Mouse (Mus musculus) neural tube, embryonic 13.5 days (tissue): ENCODE measurements at regions not wholly inside any gene's neighbourhood (a gene's known extent, or its start where the extent isn't known, plus 50 kb on each side); places are given as distances from the start of the nearest gene placed in this dataset.

Source experiments
- ATAC-seq: fragments of 200-750 bp; cut with Nextera tagmentation; 2 replicates; pipeline ENCODE4 v1.8.0; 2017; ENCODE audit warnings: low read depth, mild to moderate bottlenecking, moderate TSS enrichment, moderate library complexity
- H3K27ac ChIP-seq: fragments of 300-500 bp; sonication (generic); replicated peaks from 2 replicates; pipeline ENCODE4 v1.5.1; 2015; ENCODE audit warnings: moderate library complexity, mild to moderate bottlenecking, inconsistent platforms
- H3K27me3 ChIP-seq: fragments of 300-500 bp; sonication (generic); 2 replicates; pipeline ENCODE4 v1.6.1; 2015; ENCODE audit warnings: mild to moderate bottlenecking, inconsistent platforms
- H3K36me3 ChIP-seq: fragments of 300-500 bp; sonication (generic); 2 replicates; pipeline ENCODE4 v1.6.1; 2015; ENCODE audit warnings: mild to moderate bottlenecking, inconsistent platforms
- H3K4me1 ChIP-seq: fragments of 300-500 bp; sonication (generic); replicated peaks from 2 replicates; pipeline ENCODE4 v1.6.1; 2015; ENCODE audit warnings: inconsistent platforms
- H3K4me2 ChIP-seq: fragments of 300-500 bp; sonication (generic); 2 replicates; pipeline ENCODE4 v1.6.1; 2015; ENCODE audit warnings: inconsistent platforms, mild to moderate bottlenecking, moderate library complexity
- H3K4me3 ChIP-seq: fragments of 300-500 bp; sonication (generic); 2 replicates; pipeline ENCODE4 v1.5.1; 2015; ENCODE audit warnings: mild to moderate bottlenecking, inconsistent platforms
- H3K9ac ChIP-seq: fragments of 300-500 bp; sonication (generic); 2 replicates; pipeline ENCODE4 v1.6.1; 2015; ENCODE audit warnings: moderate library complexity, mild to moderate bottlenecking, inconsistent platforms
- H3K9me3 ChIP-seq: fragments of 300-500 bp; sonication (generic); 2 replicates; pipeline ENCODE4 v1.6.1; 2016; ENCODE audit warnings: inconsistent platforms
- WGBS: fragments of 180-500 bp; shearing (Covaris S2); methylation state at CpG from one replicate; pipeline ENCODE4 v1.1.7; 2015; 5-methylcytosine and 5-hydroxymethylcytosine counted together

DNA sequence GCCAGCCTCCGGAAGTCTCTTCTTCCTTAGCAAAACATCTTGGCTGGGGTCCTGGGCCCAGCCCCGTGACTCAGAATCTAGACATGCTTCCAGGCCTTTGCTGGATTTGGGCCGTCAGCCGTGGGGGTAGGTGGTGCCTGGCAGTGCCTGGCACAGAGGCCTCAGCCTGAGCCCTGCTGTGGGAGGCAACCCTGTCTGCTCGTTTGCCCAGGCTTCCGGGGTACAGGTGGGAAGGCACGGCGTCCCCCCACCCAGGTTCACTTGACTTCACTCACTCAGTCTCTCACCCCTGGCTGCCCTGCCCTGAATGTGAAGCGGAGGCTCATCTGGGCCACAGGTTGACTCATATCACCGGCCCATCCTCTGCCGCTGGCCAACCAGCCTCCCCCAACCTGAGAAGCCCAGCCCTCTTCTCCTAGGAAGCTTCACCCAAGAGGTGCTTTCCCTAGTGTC lies 99.9 kb upstream of the Tmem189 start:
- no peak overlapping the region for H3K27ac ChIP-seq
- no peak overlapping the region for H3K4me2 ChIP-seq
- no peaks in the 10 kb centered on the region for H3K9me3 ChIP-seq
- no peaks in the 10 kb centered on the region for H3K27me3 ChIP-seq
- H3K4me1 ChIP-seq, result 0 out of 2 replicates have a peak, but pooled peaks cover 3% of the 10 kb centered on the region
- no peaks in the 10 kb centered on the region for H3K36me3 ChIP-seq
- H3K9ac ChIP-seq, result no peak overlapping the region
- no peak for ATAC-seq
- no peak overlapping the region for H3K4me3 ChIP-seq
- 84% methylated on average over 11 of the region's 11 CpGs for WGBS

DNA sequence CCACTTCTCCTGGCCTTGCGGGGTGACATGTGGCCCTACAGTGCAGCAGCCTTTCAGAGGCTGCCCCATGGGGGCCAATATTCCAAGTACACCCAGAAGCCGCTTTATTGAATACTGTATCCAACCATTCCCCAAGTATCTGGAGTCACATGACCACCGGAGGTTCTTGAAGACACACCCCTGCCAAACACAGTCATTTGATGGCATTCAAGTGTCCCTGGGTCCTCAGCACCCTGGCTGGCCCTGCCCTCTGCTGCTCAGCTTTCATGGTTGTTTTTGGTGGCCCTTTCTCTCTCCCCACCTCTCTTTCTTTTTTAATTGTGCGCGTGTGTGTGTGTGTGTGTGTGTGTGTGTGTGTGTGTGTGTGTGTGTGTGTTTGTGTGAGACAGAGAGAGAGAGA lies 97.3 kb upstream of the Tmem189 start:
- Histone ChIP-seq H3K4me2 (no peak overlapping the region), H3K4me3 (no peak overlapping the region), H3K27ac (no peak overlapping the region), H3K4me1 (peaks cover 8% of the 10 kb centered on the region), H3K9ac (no peak overlapping the region), H3K36me3 (no peaks in the 10 kb centered on the region), H3K27me3 (no peaks in the 10 kb centered on the region), H3K9me3 (no peaks in the 10 kb centered on the region)
- 93% methylated on average over 5 of the region's 5 CpGs for WGBS
- no peak for ATAC-seq

DNA sequence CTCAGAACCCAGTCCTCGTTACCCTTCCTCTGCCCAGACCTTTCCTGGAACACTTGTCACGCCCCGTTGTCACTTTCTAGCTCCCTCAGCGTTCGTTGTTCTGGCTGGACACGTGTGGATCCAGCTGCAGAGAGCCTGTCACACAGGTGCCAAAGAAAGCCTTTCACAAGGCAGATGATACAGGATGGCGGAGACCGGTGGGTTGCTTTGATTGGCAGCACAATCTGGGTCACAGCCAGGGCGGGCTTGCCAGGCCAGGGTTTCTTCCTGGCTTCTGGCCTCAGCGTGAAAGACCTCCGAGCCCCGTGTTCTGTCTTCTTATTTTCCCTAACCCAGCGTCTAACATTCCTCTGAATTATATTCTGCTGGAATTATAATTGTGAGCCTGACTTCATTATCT lies 94.7 kb upstream of the Tmem189 start:
- Histone ChIP-seq H3K27me3 (no peaks in the 10 kb centered on the region), H3K4me2 (no peak overlapping the region), H3K27ac (no peak overlapping the region), H3K9ac (no peak overlapping the region), H3K4me1 (peaks cover 13% of the 10 kb centered on the region), H3K4me3 (no peak overlapping the region), H3K9me3 (no peaks in the 10 kb centered on the region), H3K36me3 (no peaks in the 10 kb centered on the region)
- no peak for ATAC-seq
- 88% methylated on average over 13 of the region's 13 CpGs for WGBS

DNA sequence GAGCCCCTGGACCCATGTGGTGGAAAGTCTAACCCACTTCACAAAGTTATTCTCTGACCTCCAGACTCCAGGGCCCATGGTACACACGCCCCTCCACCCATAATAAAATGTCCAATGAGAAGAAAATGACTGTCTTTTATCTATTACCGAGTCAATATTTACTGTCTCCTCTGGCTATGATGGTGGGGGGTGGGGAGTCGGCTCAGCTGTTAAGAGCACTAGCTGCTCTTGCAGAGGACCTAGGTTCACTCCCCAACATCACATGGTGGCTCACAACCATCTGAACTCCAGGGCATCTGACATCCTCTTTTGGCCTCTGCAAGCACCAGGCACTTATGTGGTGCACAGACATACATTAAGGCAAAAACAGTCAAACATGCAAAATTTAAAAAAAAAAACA lies 93.8 kb upstream of the Tmem189 start:
- no peak for ATAC-seq
- WGBS, result 56% methylated on average over 3 of the region's 3 CpGs
- no peak overlapping the region for H3K4me2 ChIP-seq
- H3K27ac ChIP-seq, result no peak overlapping the region
- H3K4me1 ChIP-seq, result peaks cover 19% of the 10 kb centered on the region
- no peaks in the 10 kb centered on the region for H3K36me3 ChIP-seq
- no peaks in the 10 kb centered on the region for H3K9me3 ChIP-seq
- no peak overlapping the region for H3K4me3 ChIP-seq
- H3K9ac ChIP-seq, result no peak overlapping the region
- no peaks in the 10 kb centered on the region for H3K27me3 ChIP-seq

DNA sequence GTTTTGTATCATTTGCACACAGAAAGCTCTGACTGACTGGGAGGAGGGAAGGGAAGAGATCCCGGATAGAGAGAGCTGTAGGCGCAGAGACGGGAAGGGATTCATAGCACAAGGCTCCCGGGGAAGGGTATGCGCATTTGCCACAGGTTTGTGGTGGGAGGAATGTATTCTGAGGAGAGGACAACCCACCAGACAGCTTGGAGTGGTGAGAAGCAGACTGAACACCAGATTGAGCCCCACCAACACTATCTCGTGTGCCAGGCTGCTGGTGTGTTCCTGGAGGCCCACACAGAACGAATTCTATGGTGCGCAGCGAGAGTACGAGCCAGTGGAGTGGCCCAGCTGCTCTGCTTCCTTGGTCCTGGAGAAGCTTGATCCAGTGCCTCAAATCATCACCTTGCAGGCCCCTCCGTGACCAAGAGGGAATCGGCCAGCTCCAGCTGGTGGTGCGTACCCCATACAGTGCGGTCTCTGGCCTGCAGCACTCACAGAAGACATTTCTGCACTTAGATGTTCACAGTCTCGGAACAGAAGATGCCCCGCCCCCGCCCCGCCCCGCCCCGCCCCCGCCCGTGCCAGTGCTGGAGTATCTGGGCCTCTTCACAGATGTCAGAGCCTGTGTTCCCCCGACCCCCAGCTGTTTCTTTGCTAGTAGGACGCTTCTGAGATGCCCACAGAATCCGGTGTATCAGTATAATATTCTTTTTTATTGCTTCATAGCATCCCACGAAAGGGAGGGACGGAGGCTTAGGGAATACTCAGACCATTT lies 92.8 kb upstream of the Tmem189 start:
- H3K4me3 ChIP-seq, result no peak overlapping the region
- no peak overlapping the region for H3K9ac ChIP-seq
- no peaks in the 10 kb centered on the region for H3K9me3 ChIP-seq
- no peak for ATAC-seq
- H3K4me1 ChIP-seq, result peaks cover 28% of the 10 kb centered on the region
- WGBS, result 31% methylated on average over 27 of the region's 27 CpGs
- H3K36me3 ChIP-seq, result no peaks in the 10 kb centered on the region
- H3K4me2 ChIP-seq, result no peak overlapping the region
- no peaks in the 10 kb centered on the region for H3K27me3 ChIP-seq
- H3K27ac ChIP-seq, result no peak overlapping the region

DNA sequence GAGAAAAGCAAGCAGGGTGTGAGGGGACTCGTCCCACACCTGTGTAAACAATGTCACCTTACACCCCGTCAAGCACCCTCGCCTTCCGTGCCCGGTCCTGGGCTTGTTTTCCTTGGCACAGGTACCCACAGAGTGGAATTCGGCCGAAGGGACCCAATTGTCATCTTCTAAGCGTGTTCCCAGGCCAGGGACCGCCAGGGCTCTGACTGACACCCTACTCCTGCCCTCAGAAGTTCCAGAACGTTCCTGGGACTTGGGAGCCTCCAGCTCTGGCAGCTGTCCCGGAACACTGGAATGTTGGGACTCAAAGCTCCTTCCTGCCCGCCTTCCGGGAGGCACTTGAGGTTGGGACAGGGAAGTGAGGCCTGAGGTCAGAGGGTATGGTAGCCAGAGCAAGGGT lies 91.9 kb upstream of the Tmem189 start:
- H3K27me3 ChIP-seq, result no peaks in the 10 kb centered on the region
- no peak overlapping the region for H3K4me2 ChIP-seq
- ATAC-seq, result no peak
- no peak overlapping the region for H3K4me3 ChIP-seq
- H3K4me1 ChIP-seq, result peaks cover 34% of the 10 kb centered on the region
- no peak overlapping the region for H3K9ac ChIP-seq
- 76% methylated on average over 13 of the region's 13 CpGs for WGBS
- H3K27ac ChIP-seq, result no peak overlapping the region
- no peaks in the 10 kb centered on the region for H3K36me3 ChIP-seq
- H3K9me3 ChIP-seq, result no peaks in the 10 kb centered on the region

DNA sequence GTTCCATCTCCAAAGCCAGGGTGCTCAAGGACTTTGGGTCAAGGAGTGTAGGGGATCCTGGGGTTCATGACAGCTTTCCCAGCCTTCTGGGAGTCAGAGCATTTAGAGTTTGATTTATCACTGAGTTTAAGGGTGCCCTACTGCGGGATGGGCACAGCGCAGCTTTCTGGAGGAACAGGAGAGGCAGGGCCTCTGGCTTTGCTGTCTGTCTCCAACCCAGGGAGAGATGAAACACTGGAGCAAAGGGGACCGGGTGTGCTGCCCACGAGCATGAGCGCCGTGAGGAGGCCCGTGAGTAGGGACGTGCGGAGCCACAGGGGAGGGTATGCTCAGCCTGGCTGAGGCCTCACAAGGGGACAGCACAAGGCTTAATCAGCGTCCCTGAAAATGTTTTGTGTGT lies 89.1 kb upstream of the Tmem189 start:
- WGBS, result 64% methylated on average over 10 of the region's 10 CpGs
- H3K9me3 ChIP-seq, result no peaks in the 10 kb centered on the region
- no peak for ATAC-seq
- H3K9ac ChIP-seq, result peak overlapping the region; percentile 72; the same call in 1 of the 2 replicates
- H3K36me3 ChIP-seq, result no peaks in the 10 kb centered on the region
- H3K4me1 ChIP-seq, result peaks cover 34% of the 10 kb centered on the region
- H3K4me3 ChIP-seq, result no peak overlapping the region
- no peaks in the 10 kb centered on the region for H3K27me3 ChIP-seq
- H3K27ac ChIP-seq, result no peak overlapping the region
- peak overlapping the region; percentile 91 for H3K4me2 ChIP-seq

DNA sequence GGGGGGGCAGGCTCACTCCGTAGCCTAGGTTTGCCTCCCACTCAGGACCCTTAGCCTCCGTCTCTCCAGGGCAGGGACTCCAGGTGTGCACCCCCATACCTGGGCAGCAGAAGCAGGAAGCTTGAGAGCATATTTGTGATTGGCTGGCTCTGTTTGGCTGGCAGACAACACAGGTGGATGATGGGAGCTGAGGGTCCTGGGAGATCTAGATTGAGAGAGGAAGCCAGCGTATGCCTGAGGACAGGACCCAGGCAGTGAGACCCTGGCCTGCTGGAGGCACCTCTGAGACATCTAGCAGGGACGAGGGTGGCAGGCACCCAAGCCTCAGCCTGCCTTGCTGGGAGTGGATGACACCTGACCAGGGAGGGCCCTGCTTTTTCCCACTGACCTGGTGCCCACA lies 88.6 kb upstream of the Tmem189 start:
- Histone ChIP-seq H3K4me3 (peak overlapping the region; percentile 46; the same call in 1 of the 2 replicates), H3K4me1 (peaks cover 34% of the 10 kb centered on the region), H3K27ac (no peak overlapping the region), H3K9me3 (no peaks in the 10 kb centered on the region), H3K36me3 (no peaks in the 10 kb centered on the region), H3K9ac (peak overlapping the region; percentile 72; the same call in 1 of the 2 replicates), H3K4me2 (peak overlapping the region; percentile 91), H3K27me3 (no peaks in the 10 kb centered on the region)
- 56% methylated on average over 4 of the region's 4 CpGs for WGBS
- 0 out of 2 replicates have a peak, but pooled peaks have one; percentile 7 for ATAC-seq

DNA sequence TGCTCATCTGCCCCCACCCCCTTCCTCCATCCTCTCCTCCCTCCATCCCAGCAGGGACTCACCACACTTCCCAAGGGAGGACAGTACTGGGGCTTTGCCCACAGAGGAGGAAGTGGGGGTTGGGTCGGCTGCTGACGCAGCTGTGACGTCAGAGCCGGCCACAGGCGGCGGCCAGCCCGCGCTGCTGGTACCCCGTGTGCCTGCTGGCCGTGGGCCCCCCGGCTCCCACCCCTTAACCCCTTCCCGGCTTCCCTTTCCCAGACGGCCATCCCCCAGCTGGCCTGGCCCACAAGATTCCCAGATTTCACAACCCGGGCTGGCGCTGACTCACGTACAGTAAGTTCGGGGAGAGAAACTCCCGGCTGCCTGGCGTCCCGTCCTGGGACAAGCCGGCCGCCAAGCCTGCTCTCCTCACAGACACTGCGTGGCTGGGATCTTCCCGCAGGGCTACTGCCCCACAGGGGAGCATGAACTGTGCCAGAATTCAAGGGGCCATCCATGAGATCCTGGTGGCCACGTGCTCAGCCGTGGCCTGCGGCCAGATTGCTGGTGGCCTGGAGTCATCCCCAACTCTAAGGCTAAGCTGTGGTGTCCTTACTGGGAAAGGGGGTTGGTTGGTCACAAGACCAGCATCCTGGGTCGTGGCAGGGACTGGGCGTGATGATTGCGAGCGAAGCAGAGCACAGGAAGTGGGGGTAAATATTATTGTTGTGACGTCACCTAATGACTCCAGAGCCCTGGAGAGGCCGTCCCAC lies 87.9 kb upstream of the Tmem189 start:
- Histone ChIP-seq H3K4me1 (peaks cover 31% of the 10 kb centered on the region), H3K4me3 (peak overlapping the region; percentile 46), H3K27ac (peak overlapping the region; percentile 63), H3K27me3 (no peaks in the 10 kb centered on the region), H3K36me3 (no peaks in the 10 kb centered on the region), H3K9ac (peak overlapping the region; percentile 72), H3K9me3 (no peaks in the 10 kb centered on the region), H3K4me2 (peak overlapping the region; percentile 91)
- WGBS, result 2% methylated on average over 33 of the region's 33 CpGs
- peak; percentile 74 for ATAC-seq

DNA sequence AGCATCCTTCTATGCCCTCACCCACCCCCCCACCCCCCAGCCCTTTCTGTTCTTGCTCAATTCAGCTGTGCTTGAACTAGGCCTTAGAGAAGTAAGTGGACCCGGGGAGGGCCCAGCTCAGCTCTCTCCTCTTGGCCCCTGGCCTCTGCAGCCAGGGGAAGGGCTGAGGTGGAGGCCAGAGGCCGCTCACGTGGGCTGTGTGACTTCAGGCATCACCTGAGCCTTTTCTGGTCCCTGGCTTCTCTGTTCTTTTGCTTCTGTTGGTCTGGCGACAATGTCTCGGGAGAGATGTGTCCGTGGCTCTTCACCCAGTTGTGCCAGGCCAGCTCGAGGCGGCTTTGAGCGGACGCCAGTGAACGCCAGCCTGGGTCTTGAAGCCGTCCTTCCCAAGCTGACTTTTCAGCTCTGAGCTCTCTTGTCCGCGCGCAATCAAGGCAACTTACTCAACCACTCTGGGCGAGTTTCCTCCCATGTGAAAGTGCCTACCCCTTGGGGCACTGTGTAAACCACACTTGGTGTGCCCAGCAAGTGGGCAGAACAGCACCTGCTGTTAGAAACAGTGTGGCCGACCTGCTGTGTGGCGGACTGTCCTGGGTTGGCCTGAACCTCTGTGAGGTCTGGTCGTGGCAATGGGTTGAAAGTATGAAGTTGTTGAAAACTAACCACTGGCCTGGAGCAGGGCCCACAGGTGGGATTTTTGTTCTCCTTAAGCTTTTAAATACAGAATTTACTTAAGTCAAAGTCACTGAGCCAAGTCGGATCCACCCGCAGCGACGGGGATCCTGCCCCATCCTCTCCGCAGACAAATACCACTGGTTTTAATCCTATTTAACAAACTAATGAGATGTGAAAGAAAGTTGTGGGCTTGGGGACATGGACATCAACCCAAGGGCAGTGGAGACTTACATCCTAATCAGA lies 86.9 kb upstream of the Tmem189 start:
- Histone ChIP-seq H3K4me2 (peak overlapping the region; percentile 91), H3K9ac (no peak overlapping the region), H3K36me3 (no peaks in the 10 kb centered on the region), H3K27me3 (no peaks in the 10 kb centered on the region), H3K4me1 (peaks cover 25% of the 10 kb centered on the region), H3K4me3 (no peak overlapping the region), H3K27ac (no peak overlapping the region), H3K9me3 (no peaks in the 10 kb centered on the region)
- ATAC-seq, result no peak
- WGBS, result 84% methylated on average over 24 of the region's 24 CpGs

DNA sequence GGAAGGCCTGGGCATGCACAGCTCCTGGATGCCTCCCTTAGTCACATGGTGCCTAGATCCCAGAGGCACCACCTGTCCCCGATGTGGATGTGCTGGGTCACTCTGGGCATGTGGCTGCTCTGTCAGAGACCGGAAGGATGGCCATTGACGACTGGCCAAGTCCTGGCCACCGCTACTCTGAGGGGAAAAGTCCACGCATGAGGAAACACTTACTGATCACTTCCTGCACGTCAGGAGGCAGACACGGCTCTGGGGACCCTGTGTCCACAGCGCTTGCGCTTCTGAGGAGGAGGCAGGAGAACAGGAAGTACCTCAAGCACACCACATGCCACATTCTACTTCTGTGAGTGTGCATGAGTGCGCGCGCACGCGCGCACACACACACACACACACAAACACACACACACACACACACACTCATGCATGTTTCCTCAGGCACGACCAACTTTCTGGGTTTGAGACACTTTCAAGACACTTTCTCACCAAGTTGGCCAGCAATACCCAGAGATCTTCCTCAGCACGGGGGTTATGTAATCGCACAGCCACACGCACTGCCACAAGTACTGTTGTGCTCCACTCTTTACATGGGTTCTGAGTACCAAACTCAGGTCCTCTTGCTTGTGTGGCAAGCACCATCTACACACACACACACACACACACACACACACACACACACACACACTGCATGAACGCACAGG lies 85.7 kb upstream of the Tmem189 start:
- no peaks in the 10 kb centered on the region for H3K36me3 ChIP-seq
- H3K9ac ChIP-seq, result no peak overlapping the region
- no peaks in the 10 kb centered on the region for H3K9me3 ChIP-seq
- no peak for ATAC-seq
- H3K4me3 ChIP-seq, result no peak overlapping the region
- no peak overlapping the region for H3K4me2 ChIP-seq
- H3K27me3 ChIP-seq, result no peaks in the 10 kb centered on the region
- peaks cover 21% of the 10 kb centered on the region for H3K4me1 ChIP-seq
- 74% methylated on average over 20 of the region's 20 CpGs for WGBS
- no peak overlapping the region for H3K27ac ChIP-seq
